Mouse (Mus musculus) liver, embryonic 12.5 days (tissue): ENCODE data around the gene Cntnap1. TPM values are rescaled to one million over a fixed set of nuclear protein-coding genes. Genes with fewer than 3 reads are reported as not detected.

Experiments
- ATAC-seq: fragments of 200-750 bp; cut with Nextera tagmentation; 2 replicates; pipeline ENCODE4 v1.8.0; 2017; ENCODE audit warnings: moderate number of reproducible peaks, mild to moderate bottlenecking, moderate library complexity
- H3K27ac ChIP-seq: fragments of 300-500 bp; sonication (generic); 2 replicates; pipeline ENCODE4 v1.5.1; 2016; ENCODE audit warnings: mild to moderate bottlenecking
- H3K27me3 ChIP-seq: fragments of 300-500 bp; sonication (generic); replicated peaks from 2 replicates; pipeline ENCODE4 v1.6.1; 2016; ENCODE audit warnings: mild to moderate bottlenecking, moderate library complexity
- H3K36me3 ChIP-seq: fragments of 300-500 bp; sonication (generic); 2 replicates; pipeline ENCODE4 v1.6.1; 2016; ENCODE audit warnings: mild to moderate bottlenecking, moderate library complexity
- H3K4me1 ChIP-seq: fragments of 300-500 bp; sonication (generic); 2 replicates; pipeline ENCODE4 v1.6.1; 2016
- H3K4me2 ChIP-seq: fragments of 300-500 bp; sonication (generic); 2 replicates; pipeline ENCODE4 v1.6.1; 2016; ENCODE audit warnings: mild to moderate bottlenecking, moderate library complexity
- H3K4me3 ChIP-seq: fragments of 300-500 bp; sonication (generic); 2 replicates; pipeline ENCODE4 v1.5.1; 2016; ENCODE audit warnings: mild to moderate bottlenecking, moderate library complexity
- H3K9ac ChIP-seq: fragments of 300-500 bp; sonication (generic); 2 replicates; pipeline ENCODE4 v1.6.1; 2016; ENCODE audit warnings: mild to moderate bottlenecking, moderate library complexity
- H3K9me3 ChIP-seq: fragments of 300-500 bp; sonication (generic); replicated peaks from 2 replicates; pipeline ENCODE4 v1.6.1; 2016; ENCODE audit warnings: mild to moderate bottlenecking, moderate library complexity
- WGBS: fragments of 180-500 bp; shearing (Covaris S2); methylation state at CpG from one replicate; pipeline ENCODE4 v1.1.7; 2016; ENCODE audit not compliant: insufficient replicate concordance; 5-methylcytosine and 5-hydroxymethylcytosine counted together
- microRNA-seq: library from miRNA; unstranded; fragments of <30 nt; microRNA quantifications from one replicate; pipeline ENCODE4, GENCODE M21; 2017
- polyA plus RNA-seq: library from polyadenylated mRNA; unstranded; fragments of >200 nt; fragmentation: Nextera tagmentation; extraction: Ambion mirVana; gene quantifications from 2 replicates; pipeline ENCODE4 v1.2.1, GENCODE M21; 2016

Cntnap1 gene
- polyA plus RNA-seq, 1 experiment from 2014 or later: 0.17 TPM

DNA sequence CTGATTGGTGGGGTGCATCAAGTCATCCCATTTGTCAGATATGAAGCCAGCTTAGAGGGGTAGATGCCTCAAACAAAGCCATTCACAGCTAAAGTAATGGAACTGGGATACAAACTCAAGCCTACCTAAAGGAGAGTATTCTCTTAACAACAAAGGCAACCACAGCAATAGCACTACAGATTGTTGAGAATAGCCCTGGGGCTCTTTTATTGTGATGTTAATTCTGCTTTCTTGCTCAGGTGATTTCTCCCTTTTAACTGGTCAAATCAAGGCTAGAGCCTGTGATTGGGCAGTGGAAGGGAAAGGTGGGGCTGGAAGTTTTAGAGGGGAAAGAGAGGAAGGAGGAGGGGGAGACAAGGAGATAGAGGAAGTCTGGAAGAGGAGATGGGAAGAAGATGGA is 63.8 kb downstream of the Cntnap1 start:
- Histone ChIP-seq H3K36me3 (no peaks in the 10 kb centered on the region), H3K9me3 (no peaks in the 10 kb centered on the region), H3K4me1 (peaks cover 23% of the 10 kb centered on the region), H3K27ac (no peak overlapping the region), H3K4me2 (no peak overlapping the region), H3K9ac (no peak overlapping the region), H3K27me3 (peaks cover 80% of the 10 kb centered on the region), H3K4me3 (no peak overlapping the region)
- no peak for ATAC-seq

DNA sequence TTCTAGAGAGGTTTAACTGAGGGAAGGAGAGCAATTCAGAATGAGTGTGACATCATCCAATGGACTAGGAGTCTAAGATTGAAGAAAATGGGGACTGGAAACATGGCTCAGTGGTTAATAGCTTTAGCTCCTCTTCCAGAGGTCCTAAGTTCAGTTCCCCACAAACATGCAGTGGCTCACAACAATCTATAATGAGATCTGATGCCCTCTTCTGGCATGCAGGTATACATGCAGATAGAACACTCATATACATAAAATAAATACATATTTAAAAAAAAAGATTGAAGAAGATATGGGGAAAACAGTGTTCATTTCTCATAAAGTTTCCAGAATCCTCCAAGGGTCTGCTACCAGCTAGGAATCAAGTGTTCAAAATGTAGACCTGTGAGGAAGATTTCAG is 65.1 kb downstream of the Cntnap1 start:
- H3K4me3 ChIP-seq: no peak overlapping the region
- peaks cover 70% of the 10 kb centered on the region for H3K27me3 ChIP-seq

DNA sequence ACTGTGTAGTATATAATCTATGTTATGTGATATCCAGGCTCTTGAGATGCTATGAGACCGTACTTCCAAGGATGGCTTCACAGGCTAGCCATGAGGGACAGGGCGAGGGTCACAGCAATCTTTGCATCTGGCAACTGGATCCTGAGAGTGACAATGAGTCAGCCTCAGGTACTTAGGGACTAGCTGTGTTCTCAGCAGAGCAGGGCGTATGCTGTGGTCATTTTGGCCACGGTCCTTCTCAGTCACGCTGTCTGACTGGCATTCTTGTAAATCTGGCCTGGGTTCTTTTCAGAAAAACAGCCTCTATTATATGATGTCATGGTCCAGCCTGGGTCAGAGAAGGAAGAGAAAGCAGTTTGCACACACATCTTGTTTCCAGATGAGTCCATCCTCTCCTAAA is 66.5 kb downstream of the Cntnap1 start:
- no peak overlapping the region for H3K4me2 ChIP-seq
- H3K9me3 ChIP-seq: no peaks in the 10 kb centered on the region
- H3K27me3 ChIP-seq: peaks cover 64% of the 10 kb centered on the region
- H3K9ac ChIP-seq: no peak overlapping the region
- peaks cover 9% of the 10 kb centered on the region for H3K4me1 ChIP-seq
- no peak for ATAC-seq
- WGBS: 79% methylated on average over 5 of the region's 5 CpGs
- H3K27ac ChIP-seq: no peak overlapping the region
- no peak overlapping the region for H3K4me3 ChIP-seq
- H3K36me3 ChIP-seq: no peaks in the 10 kb centered on the region

More for the DNA sequence above, 65.1 kb downstream of the Cntnap1 start:
- Histone ChIP-seq H3K36me3 (no peaks in the 10 kb centered on the region), H3K9ac (no peak overlapping the region), H3K9me3 (no peaks in the 10 kb centered on the region), H3K4me1 (peaks cover 22% of the 10 kb centered on the region), H3K27ac (no peak overlapping the region), H3K4me2 (no peak overlapping the region)
- no peak for ATAC-seq

DNA sequence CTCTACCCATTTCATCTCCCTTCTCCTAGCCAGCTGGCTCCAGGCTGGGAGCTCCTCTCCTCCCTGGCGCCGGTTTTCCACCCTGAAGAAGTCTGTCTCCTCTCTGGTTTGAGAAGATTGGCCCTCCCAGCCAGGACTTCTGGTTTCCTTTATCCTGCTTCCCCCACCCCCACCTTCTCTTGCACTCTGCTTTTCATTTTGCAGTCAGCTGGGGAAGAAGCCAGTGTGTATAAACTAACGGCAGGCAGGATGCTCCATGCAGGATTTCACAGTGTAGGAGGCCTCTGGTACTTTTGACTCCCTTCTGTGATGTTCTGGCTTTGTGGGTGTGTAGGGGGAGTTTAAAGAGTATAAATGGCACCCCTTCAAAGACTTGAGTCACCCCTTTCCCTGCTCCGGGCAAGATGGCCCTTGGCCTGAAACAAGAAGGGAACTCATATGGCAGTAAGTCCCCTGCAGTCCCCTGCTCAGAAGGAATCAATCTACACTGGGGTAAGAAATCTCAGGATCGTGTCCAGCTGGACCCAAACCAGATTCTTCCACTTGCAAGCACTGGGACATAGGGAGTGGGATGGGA is 67.8 kb downstream of the Cntnap1 start:
- Histone ChIP-seq H3K27me3 (peaks cover 66% of the 10 kb centered on the region), H3K9ac (no peak overlapping the region), H3K9me3 (no peaks in the 10 kb centered on the region), H3K36me3 (no peaks in the 10 kb centered on the region), H3K4me3 (no peak overlapping the region), H3K4me1 (no peaks in the 10 kb centered on the region), H3K4me2 (no peak overlapping the region), H3K27ac (no peak overlapping the region)
- no peak for ATAC-seq
- WGBS: 43% methylated on average over 5 of the region's 5 CpGs

Small RNA genes within 50 kb of the gene (microRNA-seq; reads per million reads assigned to microRNA genes)
- gene Gm27626: not detected

Other genes starting within 250 kb of the Cntnap1 start
- 37.3 and 40.1 TPM in 2 replicates for gene Stat3, start 231.0 kb upstream of the Cntnap1 start, polyA plus RNA-seq
- gene Cavin1, start 199.6 kb upstream of the Cntnap1 start, polyA plus RNA-seq: 28.9 and 30.0 TPM in 2 replicates
- gene Atp6v0a1, start 161.1 kb upstream of the Cntnap1 start, polyA plus RNA-seq: 56.5 and 57.6 TPM in 2 replicates
- 6.3 and 7.0 TPM in 2 replicates for gene Naglu, start 100.5 kb upstream of the Cntnap1 start, polyA plus RNA-seq
- gene Hsd17b1, start 92.1 kb upstream of the Cntnap1 start, polyA plus RNA-seq: 0.08 TPM in 1 of 2 replicates, not detected in the other
- gene Coasy, start 88.0 kb upstream of the Cntnap1 start, polyA plus RNA-seq: 26.4 and 28.5 TPM in 2 replicates
- 34.9 and 35.7 TPM in 2 replicates for gene Mlx, start 83.2 kb upstream of the Cntnap1 start, polyA plus RNA-seq
- 28.2 and 28.3 TPM in 2 replicates for gene Psmc3ip, start 75.1 kb upstream of the Cntnap1 start, polyA plus RNA-seq
- gene Retreg3, start 50.6 kb upstream of the Cntnap1 start, polyA plus RNA-seq: 12.7 and 13.0 TPM in 2 replicates
- gene Tubg1, start 50.6 kb upstream of the Cntnap1 start, polyA plus RNA-seq: 55.2 and 59.6 TPM in 2 replicates
- 0.57 and 0.62 TPM in 2 replicates for gene Tubg2, start 14.6 kb upstream of the Cntnap1 start, polyA plus RNA-seq
- gene Plekhh3, start 828 bp downstream of the Cntnap1 start, polyA plus RNA-seq: 2.7 and 2.8 TPM in 2 replicates
- gene Ccr10, start 4.9 kb downstream of the Cntnap1 start, polyA plus RNA-seq: 0.07 TPM in 1 of 2 replicates, not detected in the other
- 9.8 and 10.3 TPM in 2 replicates for gene Ezh1, start 55.9 kb downstream of the Cntnap1 start, polyA plus RNA-seq
- 32.6 and 33.5 TPM in 2 replicates for gene Ramp2, start 75.5 kb downstream of the Cntnap1 start, polyA plus RNA-seq
- gene Vps25, start 83.2 kb downstream of the Cntnap1 start, polyA plus RNA-seq: 106 TPM in 2 replicates
- gene Wnk4, start 90.0 kb downstream of the Cntnap1 start, polyA plus RNA-seq: 11.3 and 12.3 TPM in 2 replicates
- 0.74 and 1.3 TPM in 2 replicates for gene Cntd1, start 108.5 kb downstream of the Cntnap1 start, polyA plus RNA-seq
- gene Coa3, start 108.6 kb downstream of the Cntnap1 start, polyA plus RNA-seq: 144 and 150 TPM in 2 replicates
- 115 and 119 TPM in 2 replicates for gene Becn1, start 131.8 kb downstream of the Cntnap1 start, polyA plus RNA-seq
- gene Psme3, start 145.7 kb downstream of the Cntnap1 start, polyA plus RNA-seq: 263 and 273 TPM in 2 replicates
- gene Aoc2, start 154.5 kb downstream of the Cntnap1 start, polyA plus RNA-seq: 2.2 TPM in 2 replicates
- gene Aoc3, start 160.1 kb downstream of the Cntnap1 start, polyA plus RNA-seq: 0.05 and 0.06 TPM in 2 replicates
- not detected in 2 replicates for gene G6pc, start 197.0 kb downstream of the Cntnap1 start, polyA plus RNA-seq
- 67.0 and 72.7 TPM in 2 replicates for gene Aarsd1, start 247.1 kb downstream of the Cntnap1 start, polyA plus RNA-seq